Mouse (Mus musculus) forebrain, embryonic 12.5 days (tissue): ENCODE results near the gene Alox12. TPM values are rescaled to one million over a fixed set of nuclear protein-coding genes. Genes with fewer than 3 reads are reported as not detected.

Experiments
- ATAC-seq: fragments of 200-750 bp; cut with Nextera tagmentation; 2 replicates; pipeline ENCODE4 v1.8.0; 2017; ENCODE audit warnings: moderate TSS enrichment; ENCODE audit not compliant: low FRiP score
- H3K27ac ChIP-seq: fragments of 300-500 bp; sonication (generic); 2 replicates; pipeline ENCODE4 v1.5.1; 2016; ENCODE audit warnings: mild to moderate bottlenecking
- H3K27me3 ChIP-seq: fragments of 300-500 bp; sonication (generic); 2 replicates; pipeline ENCODE4 v1.6.1; 2016; ENCODE audit warnings: mild to moderate bottlenecking
- H3K36me3 ChIP-seq: fragments of 300-500 bp; sonication (generic); replicated peaks from 2 replicates; pipeline ENCODE4 v1.6.1; 2016; ENCODE audit warnings: mild to moderate bottlenecking
- H3K4me1 ChIP-seq: fragments of 300-500 bp; sonication (generic); 2 replicates; pipeline ENCODE4 v1.6.1; 2016
- H3K4me2 ChIP-seq: fragments of 300-500 bp; sonication (generic); 2 replicates; pipeline ENCODE4 v1.6.1; 2016; ENCODE audit warnings: mild to moderate bottlenecking, moderate library complexity
- H3K4me3 ChIP-seq: fragments of 300-500 bp; sonication (generic); replicated peaks from 2 replicates; pipeline ENCODE4 v1.5.1; 2016; ENCODE audit warnings: mild to moderate bottlenecking
- H3K9ac ChIP-seq: fragments of 300-500 bp; sonication (generic); 2 replicates; pipeline ENCODE4 v1.6.1; 2016; ENCODE audit warnings: mild to moderate bottlenecking
- H3K9me3 ChIP-seq: fragments of 300-500 bp; sonication (generic); 2 replicates; pipeline ENCODE4 v1.6.1; 2016
- WGBS: fragments of 180-500 bp; shearing (Covaris S2); methylation state at CpG from one replicate; pipeline ENCODE4 v1.1.7; 2016; 5-methylcytosine and 5-hydroxymethylcytosine counted together
- polyA plus RNA-seq: library from polyadenylated mRNA; unstranded; fragments of >200 nt; fragmentation: Nextera tagmentation; extraction: Ambion mirVana; gene quantifications from 2 replicates; pipeline ENCODE4 v1.2.1, GENCODE M21; 2016

Gene Alox12
- 1.3 and 1.6 TPM in 2 replicates for polyA plus RNA-seq

GRCm38 (mm10) chr11:70254931-70255531, at the start of gene Alox12:
Gene Alox12 (minus strand): TSS chr11:70255353.
- Histone ChIP-seq H3K27me3 (peaks cover 72% of the 10 kb centered on the region), H3K9ac (no peak within 1 kb of the TSS), H3K4me1 (peaks cover 12% of the 10 kb centered on the region; the same call in 1 of the 2 replicates), H3K4me3 (peak within 1 kb of the TSS; percentile 24), H3K36me3 (no peaks in the 10 kb centered on the region), H3K4me2 (peak within 1 kb of the TSS; percentile 39), H3K9me3 (no peaks in the 10 kb centered on the region), H3K27ac (no peak within 1 kb of the TSS)
- WGBS: 1% methylated on average over 25 of the region's 25 CpGs
- ATAC-seq: no peak

GRCm38 (mm10) chr11:70302293-70302692, 47.1 kb upstream of the Alox12 start:
- Histone ChIP-seq H3K27me3 (peaks cover 5% of the 10 kb centered on the region; the same call in 1 of the 2 replicates), H3K9me3 (peaks cover 6% of the 10 kb centered on the region), H3K4me1 (no peaks in the 10 kb centered on the region), H3K4me3 (no peak overlapping the region), H3K36me3 (no peaks in the 10 kb centered on the region), H3K4me2 (no peak overlapping the region), H3K27ac (no peak overlapping the region), H3K9ac (no peak overlapping the region)
- WGBS: 83% methylated on average over 4 of the region's 4 CpGs
- ATAC-seq: no peak

GRCm38 (mm10) chr11:70297836-70298454, 42.8 kb upstream of the Alox12 start:
- WGBS: 65% methylated on average over 12 of the region's 12 CpGs
- Histone ChIP-seq H3K27ac (no peak overlapping the region), H3K9ac (no peak overlapping the region), H3K4me2 (no peak overlapping the region), H3K36me3 (no peaks in the 10 kb centered on the region), H3K27me3 (no peaks in the 10 kb centered on the region), H3K4me1 (no peaks in the 10 kb centered on the region), H3K9me3 (peaks cover 6% of the 10 kb centered on the region), H3K4me3 (no peak overlapping the region)
- ATAC-seq: no peak

- no peak overlapping the region for H3K27ac ChIP-seq
- H3K36me3 ChIP-seq: no peaks in the 10 kb centered on the region
- H3K4me1 ChIP-seq: no peaks in the 10 kb centered on the region
- H3K9me3 ChIP-seq: peaks cover 6% of the 10 kb centered on the region
- WGBS: 64% methylated on average over 4 of the region's 4 CpGs
- H3K4me2 ChIP-seq: no peak overlapping the region
- H3K27me3 ChIP-seq: no peaks in the 10 kb centered on the region
- no peak for ATAC-seq
- H3K4me3 ChIP-seq: no peak overlapping the region
- H3K9ac ChIP-seq: no peak overlapping the region
These were observed 42.3 kb upstream of the Alox12 start for GRCm38 (mm10) chr11:70297405-70297804.

- no peak for ATAC-seq
- Histone ChIP-seq H3K4me1 (no peaks in the 10 kb centered on the region), H3K9me3 (no peaks in the 10 kb centered on the region), H3K36me3 (no peaks in the 10 kb centered on the region), H3K9ac (no peak overlapping the region), H3K27me3 (no peaks in the 10 kb centered on the region), H3K4me3 (no peak overlapping the region), H3K4me2 (no peak overlapping the region), H3K27ac (no peak overlapping the region)
- WGBS: 94% methylated on average over 6 of the region's 6 CpGs
These were observed 38.7 kb upstream of the Alox12 start for GRCm38 (mm10) chr11:70293881-70294280.

- Histone ChIP-seq H3K4me3 (no peak overlapping the region), H3K27ac (no peak overlapping the region), H3K4me1 (no peaks in the 10 kb centered on the region), H3K27me3 (no peaks in the 10 kb centered on the region), H3K4me2 (no peak overlapping the region), H3K9ac (no peak overlapping the region), H3K36me3 (no peaks in the 10 kb centered on the region), H3K9me3 (no peaks in the 10 kb centered on the region)
- no peak for ATAC-seq
- WGBS: 85% methylated on average over 6 of the region's 6 CpGs
These were observed 36.1 kb upstream of the Alox12 start for GRCm38 (mm10) chr11:70291235-70291634.

GRCm38 (mm10) chr11:70289236-70289635, 34.1 kb upstream of the Alox12 start:
- H3K27ac ChIP-seq: no peak overlapping the region
- no peak overlapping the region for H3K4me3 ChIP-seq
- H3K36me3 ChIP-seq: no peaks in the 10 kb centered on the region
- no peak for ATAC-seq
- no peaks in the 10 kb centered on the region for H3K9me3 ChIP-seq
- H3K9ac ChIP-seq: no peak overlapping the region
- H3K4me2 ChIP-seq: no peak overlapping the region
- no peaks in the 10 kb centered on the region for H3K4me1 ChIP-seq
- no peaks in the 10 kb centered on the region for H3K27me3 ChIP-seq
- WGBS: 31% methylated on average over 6 of the region's 6 CpGs

- Histone ChIP-seq H3K9me3 (no peaks in the 10 kb centered on the region), H3K36me3 (no peaks in the 10 kb centered on the region), H3K4me3 (no peak overlapping the region), H3K27ac (no peak overlapping the region), H3K4me1 (no peaks in the 10 kb centered on the region), H3K4me2 (no peak overlapping the region), H3K27me3 (no peaks in the 10 kb centered on the region), H3K9ac (no peak overlapping the region)
- no peak for ATAC-seq
- WGBS: 91% methylated on average over 10 of the region's 10 CpGs
These were observed 32.9 kb upstream of the Alox12 start for GRCm38 (mm10) chr11:70288102-70288501.

GRCm38 (mm10) chr11:70285686-70286085, 30.5 kb upstream of the Alox12 start:
- Histone ChIP-seq H3K9me3 (no peaks in the 10 kb centered on the region), H3K4me3 (no peak overlapping the region), H3K27me3 (no peaks in the 10 kb centered on the region), H3K27ac (no peak overlapping the region), H3K4me2 (no peak overlapping the region), H3K9ac (no peak overlapping the region), H3K36me3 (no peaks in the 10 kb centered on the region), H3K4me1 (no peaks in the 10 kb centered on the region)
- no peak for ATAC-seq
- WGBS: 89% methylated on average over 5 of the region's 5 CpGs

- Histone ChIP-seq H3K27ac (no peak overlapping the region), H3K4me2 (no peak overlapping the region), H3K36me3 (no peaks in the 10 kb centered on the region), H3K4me1 (no peaks in the 10 kb centered on the region), H3K9me3 (no peaks in the 10 kb centered on the region), H3K27me3 (no peaks in the 10 kb centered on the region), H3K9ac (no peak overlapping the region), H3K4me3 (no peak overlapping the region)
- no peak for ATAC-seq
- 87% methylated on average over 3 of the region's 3 CpGs for WGBS
These were observed 29.6 kb upstream of the Alox12 start for GRCm38 (mm10) chr11:70284757-70285156.

- no peak for ATAC-seq
- Histone ChIP-seq H3K9ac (no peak overlapping the region), H3K27me3 (no peaks in the 10 kb centered on the region; the same call in 1 of the 2 replicates), H3K4me1 (no peaks in the 10 kb centered on the region), H3K27ac (no peak overlapping the region), H3K9me3 (no peaks in the 10 kb centered on the region), H3K36me3 (no peaks in the 10 kb centered on the region), H3K4me2 (no peak overlapping the region), H3K4me3 (no peak overlapping the region)
- 88% methylated on average over 4 of the region's 4 CpGs for WGBS
These were observed 28.5 kb upstream of the Alox12 start for GRCm38 (mm10) chr11:70283666-70284065.

- 70% methylated on average over 3 of the region's 3 CpGs for WGBS
These were observed 25.3 kb upstream of the Alox12 start for GRCm38 (mm10) chr11:70280441-70280840.

GRCm38 (mm10) chr11:70278961-70279360, 23.8 kb upstream of the Alox12 start:
- Histone ChIP-seq H3K36me3 (no peaks in the 10 kb centered on the region), H3K9ac (no peak overlapping the region), H3K27ac (no peak overlapping the region), H3K9me3 (no peaks in the 10 kb centered on the region), H3K4me2 (no peak overlapping the region), H3K4me3 (no peak overlapping the region), H3K4me1 (no peaks in the 10 kb centered on the region), H3K27me3 (no peaks in the 10 kb centered on the region; the same call in 1 of the 2 replicates)
- no peak for ATAC-seq
- 88% methylated on average over 3 of the region's 3 CpGs for WGBS

More at GRCm38 (mm10) chr11:70280441-70280840, 25.3 kb upstream of the Alox12 start:
- Histone ChIP-seq H3K36me3 (no peaks in the 10 kb centered on the region), H3K4me1 (no peaks in the 10 kb centered on the region), H3K9me3 (no peaks in the 10 kb centered on the region), H3K9ac (no peak overlapping the region), H3K27me3 (no peaks in the 10 kb centered on the region; the same call in 1 of the 2 replicates), H3K4me3 (no peak overlapping the region), H3K27ac (no peak overlapping the region), H3K4me2 (no peak overlapping the region)
- ATAC-seq: no peak
